Mouse (Mus musculus) liver, embryonic 14.5 days (tissue): ENCODE measurements around the gene Selenow.

Experiments used
- CTCF ChIP-seq: IDR thresholded peaks from 2 replicates; pipeline ENCODE4 v1.5.1; 2016; ENCODE audit warnings: antibody characterized with exemption, low read depth, control low read depth
- EP300 ChIP-seq: IDR thresholded peaks from 2 replicates; pipeline ENCODE4 v1.6.1; 2016; ENCODE audit warnings: antibody characterized with exemption, low read depth

- TF ChIP-seq CTCF (no peak), EP300 (peak; percentile 36; the same call in 1 of the 2 replicates)
Measured at GRCm38 (mm10) chr7:15954436-15954835, 32.2 kb upstream of the Selenow start.
